Mouse (Mus musculus) small intestine, adult 2 months (tissue): ENCODE measurements around the gene Olfr1066.
"Not testable (repeated sequence)": the region's sequence is repeated elsewhere in the genome, so short reads cannot be mapped to it uniquely, and the experiment has no call there.

Experiments used
- CTCF ChIP-seq: fragments of 200-500 bp; IDR thresholded peaks from 2 replicates; pipeline ENCODE4 v1.5.1; 2012; ENCODE audit warnings: low read depth, mild to moderate bottlenecking, control low read depth, inconsistent platforms, low read length, moderate library complexity, mixed read lengths; ENCODE audit not compliant: insufficient replicate concordance, insufficient read length; ENCODE audit errors: extremely low read depth
- POLR2A ChIP-seq: fragments of 200-500 bp; IDR thresholded peaks from 2 replicates; pipeline ENCODE4 v1.6.1; 2012; ENCODE audit warnings: low read depth, mild to moderate bottlenecking, control low read depth, inconsistent platforms, low read length, moderate library complexity

DNA sequence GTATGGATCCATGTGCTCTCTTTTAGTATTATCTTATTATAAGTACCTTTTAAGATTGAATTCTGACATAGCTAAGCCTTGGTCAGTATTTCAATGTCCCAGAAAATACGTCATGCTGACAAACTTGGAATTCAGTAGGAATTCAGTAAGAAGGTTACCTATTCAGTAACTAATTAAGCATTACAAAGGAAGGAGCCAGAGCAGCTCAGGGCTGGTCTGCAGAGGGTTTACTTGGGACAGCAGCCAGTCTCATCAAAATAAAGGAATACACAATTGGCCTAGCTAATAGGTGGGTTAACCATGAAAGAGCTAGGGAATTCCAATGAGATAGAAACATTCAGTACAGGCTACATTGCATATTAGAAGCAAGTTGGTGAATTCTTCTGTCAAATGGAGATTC lies 14.0 kb downstream of the Olfr1066 start:
- not testable (repeated sequence) for TF ChIP-seq CTCF, POLR2A
